Mouse (Mus musculus) intestine, embryonic 14.5 days (tissue): ENCODE results near the gene Tspan12. TPM values are rescaled to one million over a fixed set of nuclear protein-coding genes. Genes with fewer than 3 reads are reported as not detected.

Source experiments
- ATAC-seq: fragments of 200-750 bp; cut with Nextera tagmentation; replicated peaks from 2 replicates; pipeline ENCODE4 v1.8.0; 2017; ENCODE audit warnings: low read depth, moderate number of reproducible peaks, moderate TSS enrichment, moderate library complexity; ENCODE audit not compliant: low FRiP score, low TSS enrichment
- DNase-seq: peaks from one replicate; pipeline ENCODE4 v3.0.0-alpha.2; 2018; ENCODE audit warnings: low spot score
- H3K27ac ChIP-seq: fragments of 300-500 bp; sonication (generic); 2 replicates; pipeline ENCODE4 v1.5.1; 2014; ENCODE audit warnings: low read depth, mild to moderate bottlenecking, control low read depth
- H3K27me3 ChIP-seq: fragments of 300-500 bp; sonication (generic); replicated peaks from 2 replicates; pipeline ENCODE4 v1.6.1; 2014; ENCODE audit warnings: low read length, control low read depth; ENCODE audit not compliant: control insufficient read depth, insufficient read depth
- H3K36me3 ChIP-seq: fragments of 300-500 bp; sonication (generic); 2 replicates; pipeline ENCODE4 v1.6.1; 2014; ENCODE audit warnings: low read length, control low read depth; ENCODE audit not compliant: control insufficient read depth, insufficient read depth
- H3K4me1 ChIP-seq: fragments of 300-500 bp; sonication (generic); replicated peaks from 2 replicates; pipeline ENCODE4 v1.6.1; 2014; ENCODE audit warnings: low read length, control low read depth, mixed read lengths; ENCODE audit not compliant: control insufficient read depth, insufficient read depth
- H3K4me2 ChIP-seq: fragments of 300-500 bp; sonication (generic); 2 replicates; pipeline ENCODE4 v1.6.1; 2014; ENCODE audit warnings: low read length
- H3K4me3 ChIP-seq: fragments of 300-500 bp; sonication (generic); 2 replicates; pipeline ENCODE4 v1.5.1; 2014; ENCODE audit warnings: low read depth, low read length, control low read depth, mixed read lengths
- H3K9ac ChIP-seq: fragments of 300-500 bp; sonication (generic); 2 replicates; pipeline ENCODE4 v1.6.1; 2014; ENCODE audit warnings: mild to moderate bottlenecking, low read length
- H3K9me3 ChIP-seq: fragments of 300-500 bp; sonication (generic); 2 replicates; pipeline ENCODE4 v1.6.1; 2016; ENCODE audit warnings: low read length, control low read depth; ENCODE audit not compliant: control insufficient read depth
- WGBS: fragments of 180-500 bp; shearing (Covaris S2); extraction: QIAGEN DNeasy Blood & Tissue Kit; methylation state at CpG from one replicate; pipeline ENCODE4 v1.1.7; 2014; 5-methylcytosine and 5-hydroxymethylcytosine counted together
- polyA plus RNA-seq: library from polyadenylated mRNA; unstranded; fragments of >200 nt; fragmentation: Nextera tagmentation; extraction: Ambion mirVana; gene quantifications from 2 replicates; pipeline ENCODE4 v1.2.1, GENCODE M21; 2014

Gene Tspan12
- polyA plus RNA-seq, 1 experiment from 2014 or later = 109 TPM

DNA sequence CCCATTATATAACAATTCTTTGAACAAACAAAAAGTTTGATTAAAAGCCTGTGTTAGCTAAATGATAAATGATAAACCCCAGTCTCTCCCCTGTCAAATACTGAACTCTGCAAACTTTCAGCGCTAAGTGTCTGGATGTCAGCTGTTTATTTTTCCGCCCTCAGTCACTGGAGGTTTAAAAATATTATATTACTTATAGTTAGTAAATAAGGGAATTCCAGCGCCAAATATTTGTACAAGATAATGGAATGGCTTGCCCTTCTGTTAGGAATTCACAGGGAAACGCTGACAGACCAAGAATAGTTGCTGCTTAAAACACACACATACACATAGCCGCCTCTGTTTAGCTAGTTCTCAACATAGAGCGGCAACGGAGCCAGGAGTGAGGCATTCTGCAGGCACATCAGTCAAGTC, 29.6 kb downstream of the Tspan12 start:
- Histone ChIP-seq H3K27me3 (no peaks in the 10 kb centered on the region), H3K9me3 (no peaks in the 10 kb centered on the region), H3K27ac (peak overlapping the region; percentile 54), H3K4me3 (no peak overlapping the region), H3K4me2 (peak overlapping the region; percentile 26), H3K9ac (no peak overlapping the region), H3K36me3 (peaks cover 7% of the 10 kb centered on the region; the same call in 1 of the 2 replicates), H3K4me1 (peaks cover 25% of the 10 kb centered on the region)
- ATAC-seq (peak; percentile 63; the same call in 1 of the 2 replicates), DNase-seq (no peak)
- 12% methylated on average over 7 of the region's 7 CpGs for WGBS

DNA sequence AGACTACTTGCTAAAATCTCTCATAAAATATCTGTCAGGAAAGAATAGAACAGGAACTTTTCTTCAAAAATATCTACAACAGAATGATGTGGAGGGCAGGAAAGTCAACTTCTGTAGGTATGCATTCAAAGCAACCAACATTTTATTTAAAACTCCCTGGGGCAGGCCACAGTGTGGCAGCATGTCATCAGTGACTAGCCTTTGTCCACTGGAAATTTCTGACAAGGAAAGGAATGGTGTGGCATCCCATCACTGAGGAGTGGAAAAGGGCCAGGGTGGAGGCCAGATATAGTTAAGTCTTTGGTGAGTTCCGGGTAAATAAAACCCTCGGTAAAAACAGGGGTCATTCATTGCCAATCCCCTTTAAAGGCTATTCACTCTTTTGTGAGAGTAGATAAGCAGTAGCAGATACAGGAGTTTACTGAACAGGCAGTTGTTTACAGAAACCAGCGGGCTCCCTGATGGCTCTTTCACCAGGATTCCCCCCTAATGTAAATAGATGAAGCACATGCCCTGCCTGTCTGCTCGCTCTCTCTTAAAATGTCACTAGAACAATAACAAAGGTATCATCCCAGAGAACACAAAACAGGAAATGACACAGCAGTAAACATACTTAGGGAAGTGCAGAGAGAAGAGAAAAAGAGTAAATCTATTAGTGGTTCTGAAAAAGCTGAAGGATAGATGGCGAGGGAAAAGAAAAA, 34.1 kb downstream of the Tspan12 start:
- WGBS = 10% methylated on average over 5 of the region's 5 CpGs
- Histone ChIP-seq H3K27ac (peak overlapping the region; percentile 11; the same call in 1 of the 2 replicates), H3K27me3 (no peaks in the 10 kb centered on the region), H3K9ac (no peak overlapping the region), H3K4me1 (peaks cover 16% of the 10 kb centered on the region), H3K36me3 (peaks cover 19% of the 10 kb centered on the region), H3K9me3 (no peaks in the 10 kb centered on the region), H3K4me2 (no peak overlapping the region), H3K4me3 (no peak overlapping the region)
- no peak for ATAC-seq
- no peak for DNase-seq

DNA sequence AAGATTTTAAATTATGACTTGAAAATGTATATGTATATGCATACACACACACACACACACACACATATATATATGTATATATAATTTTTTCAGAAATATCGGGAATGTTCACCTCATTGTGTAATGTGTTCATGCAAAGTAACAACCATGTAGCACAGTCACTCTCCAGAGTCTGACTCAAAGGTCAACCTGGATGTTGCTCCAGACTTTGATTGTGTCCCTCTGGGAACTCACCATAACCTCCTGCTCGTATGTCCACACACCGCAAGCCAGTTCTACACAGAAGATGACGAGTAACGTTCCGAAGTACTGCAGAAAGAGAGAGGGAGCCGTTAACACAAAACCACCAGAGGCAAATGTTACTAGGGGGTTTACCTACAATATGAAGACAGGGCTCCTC, 46.3 kb downstream of the Tspan12 start:
- Histone ChIP-seq H3K4me2 (no peak overlapping the region), H3K9ac (no peak overlapping the region), H3K27me3 (no peaks in the 10 kb centered on the region), H3K4me3 (no peak overlapping the region), H3K27ac (no peak overlapping the region), H3K36me3 (peaks cover 31% of the 10 kb centered on the region), H3K4me1 (no peaks in the 10 kb centered on the region; the same call in 1 of the 2 replicates), H3K9me3 (0 out of 2 replicates have a peak, but pooled peaks cover 4% of the 10 kb centered on the region)
- DNase-seq (no peak), ATAC-seq (no peak)
- WGBS = 88% methylated on average over 7 of the region's 7 CpGs

DNA sequence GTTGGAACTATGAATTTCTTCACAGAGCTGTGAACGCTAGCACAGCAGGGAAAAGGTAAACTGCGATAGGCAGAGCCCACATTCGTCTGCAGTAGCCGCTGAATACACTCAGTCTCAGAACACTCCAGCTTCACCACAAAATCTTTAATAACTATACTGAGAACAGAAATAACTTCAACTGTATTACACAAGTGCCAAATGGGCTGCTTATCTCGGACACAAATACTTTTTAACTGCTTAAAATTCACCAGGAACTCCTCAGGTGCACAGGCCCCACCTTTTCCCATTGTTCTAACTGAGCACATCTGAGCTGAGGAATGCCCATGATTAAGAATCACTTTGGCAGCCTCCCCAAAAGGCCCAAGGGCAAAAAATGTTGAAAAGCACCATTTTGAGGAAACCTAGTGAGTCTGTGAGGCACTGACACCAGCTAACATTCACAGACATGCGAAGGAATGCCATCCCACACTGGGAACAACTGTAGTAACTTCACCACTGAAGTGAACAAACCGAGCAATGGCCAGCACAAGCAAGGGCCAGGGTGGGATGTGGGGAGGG, 47.2 kb downstream of the Tspan12 start:
- H3K4me2 ChIP-seq = no peak overlapping the region
- 67% methylated on average over 7 of the region's 7 CpGs for WGBS
- DNase-seq (no peak), ATAC-seq (no peak)
- H3K27me3 ChIP-seq = no peaks in the 10 kb centered on the region
- H3K4me1 ChIP-seq = no peaks in the 10 kb centered on the region; the same call in 1 of the 2 replicates
- peaks cover 34% of the 10 kb centered on the region for H3K36me3 ChIP-seq
- H3K9ac ChIP-seq = no peak overlapping the region
- no peak overlapping the region for H3K4me3 ChIP-seq
- no peak overlapping the region for H3K27ac ChIP-seq
- 0 out of 2 replicates have a peak, but pooled peaks cover 4% of the 10 kb centered on the region for H3K9me3 ChIP-seq

DNA sequence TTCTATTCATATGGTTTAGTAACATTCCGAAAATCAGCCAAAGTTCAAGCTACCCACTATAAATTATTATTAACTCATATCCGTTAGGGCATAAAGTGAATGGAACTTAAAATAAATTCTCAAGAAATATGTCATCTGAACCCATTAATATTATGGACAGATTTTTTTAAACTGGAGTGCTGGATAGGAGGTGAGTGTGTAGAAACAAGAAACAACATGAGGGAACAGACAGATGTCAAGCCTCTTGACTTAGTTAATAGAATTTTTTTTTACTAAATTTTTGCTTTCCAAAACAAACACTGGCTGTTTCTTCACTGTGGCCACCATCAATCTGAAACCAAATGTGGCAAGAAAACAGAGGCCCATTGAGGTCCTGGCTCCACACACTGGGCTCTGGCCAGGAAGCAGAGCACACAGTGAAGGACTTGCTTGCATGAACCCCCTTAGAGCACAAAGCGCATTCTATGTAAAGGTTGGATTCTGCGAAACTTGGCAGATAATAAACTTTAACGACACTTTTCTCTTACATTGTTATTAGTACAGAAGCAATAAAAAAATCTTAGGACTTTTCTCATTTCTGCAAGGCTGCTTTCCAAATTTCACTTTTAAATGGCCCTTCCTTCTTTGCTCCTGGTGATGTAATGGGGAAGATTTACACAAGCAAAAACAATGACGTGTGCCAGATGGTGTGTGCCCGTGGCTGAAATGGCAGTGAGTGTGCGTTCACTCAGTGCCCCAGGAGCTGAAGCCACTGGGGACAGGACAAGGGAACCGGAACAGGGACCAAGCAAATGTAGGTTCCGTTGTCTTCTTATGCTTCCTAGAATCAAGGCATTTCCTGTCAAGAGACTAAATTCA, 48.6 kb downstream of the Tspan12 start:
- Histone ChIP-seq H3K9ac (no peak overlapping the region), H3K4me2 (no peak overlapping the region), H3K4me1 (no peaks in the 10 kb centered on the region; the same call in 1 of the 2 replicates), H3K27me3 (no peaks in the 10 kb centered on the region), H3K9me3 (no peaks in the 10 kb centered on the region), H3K36me3 (peaks cover 43% of the 10 kb centered on the region), H3K4me3 (no peak overlapping the region), H3K27ac (peak overlapping the region; percentile 52; the same call in 1 of the 2 replicates)
- DNase-seq (no peak), ATAC-seq (no peak)
- WGBS = 65% methylated on average over 10 of the region's 10 CpGs

DNA sequence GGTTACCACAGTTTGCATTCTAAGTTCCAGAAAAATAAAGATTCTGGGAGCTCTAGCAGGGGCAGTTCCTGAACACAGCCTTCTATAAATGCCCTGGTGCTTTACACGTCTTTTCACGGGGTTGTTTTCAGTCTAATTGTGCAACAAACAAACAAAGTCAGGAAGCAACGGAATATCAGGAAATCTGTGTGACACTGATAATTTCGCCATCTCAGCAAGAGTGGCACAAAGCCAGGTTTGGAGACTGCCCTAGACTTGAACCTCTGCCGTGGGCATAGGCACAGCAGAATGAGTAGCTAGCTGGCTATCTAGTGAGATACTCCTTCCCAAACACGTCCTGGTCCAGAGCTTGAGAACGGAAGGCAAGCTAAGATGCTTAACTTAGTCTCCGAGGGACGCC, 53.7 kb downstream of the Tspan12 start:
- Histone ChIP-seq H3K36me3 (peaks cover 48% of the 10 kb centered on the region), H3K27me3 (no peaks in the 10 kb centered on the region), H3K4me1 (no peaks in the 10 kb centered on the region), H3K27ac (no peak overlapping the region), H3K9me3 (no peaks in the 10 kb centered on the region), H3K4me2 (no peak overlapping the region), H3K4me3 (no peak overlapping the region), H3K9ac (no peak overlapping the region)
- no peak for DNase-seq
- WGBS = 80% methylated on average over 9 of the region's 9 CpGs
- no peak for ATAC-seq

DNA sequence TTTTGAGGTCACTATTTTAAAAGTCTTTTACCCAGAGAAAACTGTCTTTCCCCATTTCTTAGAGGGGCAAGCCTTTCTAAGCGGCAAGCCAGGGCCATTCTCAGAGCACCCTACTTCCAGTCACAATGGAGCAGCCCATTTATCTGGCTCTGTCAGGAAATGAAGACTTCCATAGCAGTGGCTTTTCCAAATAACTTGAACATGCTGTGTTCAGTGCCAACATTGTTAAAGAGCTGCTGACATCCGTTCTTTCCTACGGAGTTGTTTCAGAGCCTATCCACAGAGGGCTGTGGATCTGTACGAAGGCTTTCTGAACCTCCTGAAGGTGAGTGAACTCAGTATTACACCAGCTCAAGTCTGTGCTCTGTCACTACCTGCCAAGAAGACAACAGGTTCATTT, 55.2 kb downstream of the Tspan12 start:
- Histone ChIP-seq H3K36me3 (peaks cover 55% of the 10 kb centered on the region), H3K4me2 (no peak overlapping the region), H3K4me3 (no peak overlapping the region), H3K9ac (no peak overlapping the region), H3K4me1 (no peaks in the 10 kb centered on the region), H3K9me3 (no peaks in the 10 kb centered on the region), H3K27ac (no peak overlapping the region), H3K27me3 (no peaks in the 10 kb centered on the region)
- WGBS = 76% methylated on average over 4 of the region's 4 CpGs
- ATAC-seq (no peak), DNase-seq (no peak)

DNA sequence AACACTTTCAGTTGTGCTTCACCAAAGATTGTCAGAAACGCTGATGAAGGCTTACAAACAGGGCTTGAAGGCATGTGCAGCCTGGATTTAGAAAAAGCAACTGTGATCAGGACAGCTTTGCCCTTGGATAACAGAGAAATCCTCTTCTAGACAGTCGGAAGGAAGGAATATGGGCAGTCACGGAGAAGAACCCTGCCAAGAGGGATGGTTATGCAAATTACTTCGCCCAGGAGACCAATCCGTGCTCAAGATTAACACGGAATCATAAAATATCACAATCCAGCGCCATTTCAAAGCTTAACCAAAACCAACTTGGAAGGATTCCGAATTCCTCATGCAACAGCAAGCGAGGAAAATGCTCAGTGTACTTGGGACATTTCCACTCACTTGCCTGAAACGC, 55.9 kb downstream of the Tspan12 start:
- Histone ChIP-seq H3K27ac (no peak overlapping the region), H3K36me3 (peaks cover 59% of the 10 kb centered on the region), H3K4me1 (no peaks in the 10 kb centered on the region), H3K9ac (no peak overlapping the region), H3K4me2 (no peak overlapping the region), H3K4me3 (no peak overlapping the region), H3K27me3 (no peaks in the 10 kb centered on the region), H3K9me3 (no peaks in the 10 kb centered on the region)
- DNase-seq (no peak), ATAC-seq (no peak)
- WGBS = 83% methylated on average over 10 of the region's 10 CpGs
